18 mouse cellular contexts compared by ENCODE assay signal in genomic region chr5:139399991-139400390, GRCm38 (mm10). TPM values are rescaled to one million over a fixed set of nuclear protein-coding genes. Genes with fewer than 3 reads are reported as not detected.
"Had no signal": no experiment of that assay in that cellular context is flagged by ENCODE, and none has a peak within 500 bp of the region (broad histone marks: within the 10 kb centered on the region; RNA-seq: fewer than 3 reads in every experiment).

No protein-coding gene starts in this region.

- H3K9me3 ChIP-seq: limb, embryonic 15.5 days; liver, embryonic 12.5 days; midbrain, embryonic 10.5 days; neural tube, embryonic 15.5 days had no signal

- ATAC-seq: liver, embryonic 12.5 days had no signal

- H3K36me3 ChIP-seq: limb, embryonic 15.5 days; midbrain, embryonic 10.5 days; neural tube, embryonic 15.5 days had no signal

- DNase-seq: layer of hippocampus, adult 9-11 months; layer of hippocampus, postnatal 36 days; lung, embryonic 14.5 days; lung, postnatal 10 days; midbrain, embryonic 14.5 days; right cerebral cortex, adult 18-20 months; right cerebral cortex, postnatal 25 days; thymus, postnatal 36 days had no signal

- H3K4me3 ChIP-seq: limb, embryonic 15.5 days; liver, embryonic 12.5 days; midbrain, embryonic 10.5 days; myocyte; neural tube, embryonic 15.5 days had no signal

- H3K27me3 ChIP-seq: limb, embryonic 15.5 days; liver, embryonic 12.5 days; neural tube, embryonic 15.5 days had no signal

RNA-seq across cellular contexts. Expression of gene Cyp2w1, which starts 47.6 kb away (rescaled TPM):
- total RNA-seq: layer of hippocampus, postnatal 36 days; left cerebral cortex, adult 8-10 months; left cerebral cortex, postnatal 25 days had no signal
- polyA plus RNA-seq: limb, embryonic 11.5 days; liver, embryonic 12.5 days; lung, embryonic 14.5 days; midbrain, embryonic 10.5 days; midbrain, embryonic 14.5 days; myocyte; neural tube, embryonic 11.5 days; neural tube, embryonic 15.5 days; thymus, postnatal 0 days had no signal
